Mouse (Mus musculus) bone marrow, adult 2 months (tissue): Measurements from ENCODE around the gene Cers3.

Experiments
- CTCF ChIP-seq: fragments of 200-500 bp; IDR thresholded peaks from 2 replicates; pipeline ENCODE4 v1.5.1; 2011; ENCODE audit warnings: low read length, control low read depth; ENCODE audit not compliant: control insufficient read depth, insufficient read depth
- POLR2A ChIP-seq: fragments of 200-500 bp; IDR thresholded peaks from 2 replicates; pipeline ENCODE4 v1.6.1; 2011; ENCODE audit warnings: low read depth, mild to moderate bottlenecking, control low read depth, low read length, borderline replicate concordance; ENCODE audit not compliant: control insufficient read depth

DNA sequence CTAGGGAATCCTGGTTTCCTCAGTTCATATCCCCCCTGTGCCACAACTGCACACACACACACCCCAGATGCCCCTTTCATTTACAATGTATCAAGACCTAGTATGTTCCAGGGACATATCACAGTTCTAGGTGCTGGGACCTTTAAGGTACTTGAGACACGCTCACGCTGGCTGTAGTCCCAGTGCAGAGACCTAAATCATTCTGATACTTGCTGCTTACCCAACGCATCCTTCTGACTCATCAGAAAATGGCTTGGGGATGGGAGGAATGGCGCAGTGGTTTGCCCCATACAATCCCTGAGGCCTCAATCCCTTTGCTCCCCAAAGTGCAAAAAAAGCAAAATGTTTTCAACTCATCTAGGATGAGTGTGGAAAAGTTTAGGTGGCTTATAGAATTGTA lies 8.8 kb upstream of the Cers3 start:
- TF ChIP-seq POLR2A = no peak
- no peak for TF ChIP-seq CTCF
